Mouse (Mus musculus): ENCODE results near the gene Wdr75. TPM values are rescaled to one million over a fixed set of nuclear protein-coding genes. Genes with fewer than 3 reads are reported as not detected.

Gene Wdr75
- polyA plus RNA-seq, 1 experiment from 2014 or later = 74.4 TPM

DNA sequence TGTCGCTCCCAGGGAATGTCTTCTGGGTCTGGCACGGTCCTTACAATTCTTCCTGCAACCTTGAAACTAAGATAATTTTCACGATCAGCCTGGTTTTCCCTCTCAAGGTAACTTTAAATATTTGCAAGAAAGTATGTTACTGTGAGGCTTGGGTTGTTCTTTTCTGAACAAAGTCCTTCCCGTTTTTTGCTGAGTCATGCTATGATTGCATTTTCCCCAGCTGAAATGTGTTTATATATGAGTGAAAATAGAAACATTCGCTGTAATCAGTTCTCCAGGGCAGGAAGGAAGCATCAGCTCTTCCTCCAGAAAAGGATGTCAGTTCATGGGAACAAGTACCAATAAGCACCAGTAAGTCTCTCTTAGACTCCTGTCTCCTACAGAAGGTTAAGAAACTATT lies 65.4 kb downstream of the Wdr75 start:
- H3K27ac ChIP-seq = no peak overlapping the region
- no peaks in the 10 kb centered on the region for H3K27me3 ChIP-seq
- H3K4me1 ChIP-seq = no peaks in the 10 kb centered on the region
- 68% methylated on average over 5 of the region's 5 CpGs for WGBS
- no peaks in the 10 kb centered on the region for H3K9me3 ChIP-seq
- H3K4me2 ChIP-seq = no peak overlapping the region
- H3K36me3 ChIP-seq (replicated peaks) = no peaks in the 10 kb centered on the region
- no peak overlapping the region for H3K4me3 ChIP-seq (replicated peaks)
- no peak for ATAC-seq (ENCODE audit: low FRiP score)
- H3K9ac ChIP-seq = no peak overlapping the region

DNA sequence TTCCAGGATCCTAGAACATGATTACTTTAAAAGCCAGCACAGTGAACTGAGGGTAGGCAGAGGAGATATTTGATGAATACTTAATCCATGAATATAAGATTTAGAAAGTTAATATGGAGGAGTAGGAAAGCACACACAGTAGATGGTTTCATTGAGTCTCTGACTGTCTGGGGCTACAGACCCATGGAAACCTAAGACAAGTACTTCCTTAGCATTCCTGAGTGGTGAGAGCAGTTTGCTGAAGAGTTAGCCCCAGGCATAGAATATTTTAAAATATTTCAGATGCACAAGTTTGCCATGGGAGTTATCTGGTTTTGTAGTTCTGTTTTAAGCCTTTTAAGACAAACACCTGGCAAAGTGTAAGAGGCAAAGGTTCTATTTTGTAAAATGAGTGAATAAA lies 66.2 kb downstream of the Wdr75 start:
- Histone ChIP-seq H3K36me3 (replicated peaks) (no peaks in the 10 kb centered on the region), H3K4me1 (no peaks in the 10 kb centered on the region), H3K27ac (no peak overlapping the region), H3K9ac (no peak overlapping the region), H3K4me2 (no peak overlapping the region), H3K9me3 (no peaks in the 10 kb centered on the region), H3K27me3 (no peaks in the 10 kb centered on the region), H3K4me3 (replicated peaks) (no peak overlapping the region)
- ATAC-seq (ENCODE audit: low FRiP score) = no peak

DNA sequence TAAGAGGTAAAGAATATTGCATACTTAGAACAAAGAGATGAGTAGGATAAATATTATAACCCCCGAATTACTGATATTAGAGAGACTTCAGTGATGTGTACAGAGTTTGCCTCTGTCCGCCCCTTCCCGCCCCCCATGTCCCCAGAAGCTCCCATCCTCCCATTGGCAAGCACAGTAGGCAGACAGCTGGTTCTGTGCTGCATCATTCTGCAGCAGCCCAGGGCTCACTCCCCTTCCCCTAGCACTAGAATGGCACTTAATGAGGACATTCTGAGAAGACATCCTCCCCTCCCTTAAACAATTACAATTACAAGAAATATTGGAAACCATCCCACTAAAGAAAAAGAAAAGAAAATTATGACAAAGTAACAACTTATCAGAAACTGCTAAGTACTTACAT lies 68.7 kb downstream of the Wdr75 start:
- no peak overlapping the region for H3K4me3 ChIP-seq (replicated peaks)
- H3K27me3 ChIP-seq = no peaks in the 10 kb centered on the region
- no peaks in the 10 kb centered on the region for H3K36me3 ChIP-seq (replicated peaks)
- no peak overlapping the region for H3K27ac ChIP-seq
- no peaks in the 10 kb centered on the region for H3K4me1 ChIP-seq
- 98% methylated on average over 3 of the region's 3 CpGs for WGBS
- H3K9ac ChIP-seq = no peak overlapping the region
- ATAC-seq (ENCODE audit: low FRiP score) = no peak
- H3K4me2 ChIP-seq = no peak overlapping the region
- H3K9me3 ChIP-seq = no peaks in the 10 kb centered on the region

DNA sequence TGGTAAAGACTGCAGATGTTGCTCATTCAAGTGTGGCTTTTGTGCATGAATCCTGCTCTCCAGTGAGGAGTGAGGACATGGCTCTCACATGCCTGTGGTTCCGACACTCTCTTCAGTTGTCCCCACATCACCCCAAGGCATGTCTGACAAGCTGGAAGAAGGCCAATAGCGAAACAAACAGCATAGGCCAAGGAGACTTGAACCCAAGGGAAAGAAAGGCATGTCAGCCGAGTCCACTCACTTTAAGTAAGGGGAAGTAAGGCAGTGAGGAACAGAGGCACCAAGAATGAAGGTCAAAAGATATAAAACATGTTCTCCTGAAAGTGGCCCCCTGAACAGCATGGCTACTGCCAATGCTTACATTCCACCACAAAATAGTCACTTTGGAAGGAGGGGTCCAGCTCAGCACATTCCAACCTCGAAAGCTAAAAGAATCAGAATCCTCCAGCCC lies 69.6 kb downstream of the Wdr75 start:
- Histone ChIP-seq H3K36me3 (replicated peaks) (no peaks in the 10 kb centered on the region), H3K27ac (no peak overlapping the region), H3K4me3 (replicated peaks) (no peak overlapping the region), H3K9me3 (no peaks in the 10 kb centered on the region), H3K4me1 (no peaks in the 10 kb centered on the region), H3K9ac (no peak overlapping the region), H3K27me3 (no peaks in the 10 kb centered on the region), H3K4me2 (no peak overlapping the region)
- ATAC-seq (ENCODE audit: low FRiP score) = no peak
- WGBS = 70% methylated on average over 4 of the region's 4 CpGs

DNA sequence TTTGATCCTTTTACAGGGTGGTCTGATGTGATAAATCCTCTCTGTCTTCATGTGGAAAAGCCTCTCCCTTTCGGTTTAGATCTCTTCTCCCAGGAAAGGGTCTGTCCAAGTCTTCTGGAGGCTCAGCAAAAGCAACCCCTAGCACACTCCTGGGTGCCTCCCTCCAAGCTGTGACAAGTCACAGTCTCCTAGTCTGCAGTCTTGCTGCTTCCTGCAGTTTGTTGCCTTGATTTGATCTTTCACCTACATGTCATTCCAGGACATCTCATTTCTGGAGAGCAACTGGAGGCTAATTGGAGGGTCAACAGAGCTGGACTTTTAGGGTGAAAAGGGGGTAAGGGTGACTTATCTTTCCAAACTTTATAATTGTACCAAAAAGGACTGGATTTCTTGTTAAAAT lies 70.3 kb downstream of the Wdr75 start:
- Histone ChIP-seq H3K4me2 (no peak overlapping the region), H3K9ac (no peak overlapping the region), H3K27me3 (no peaks in the 10 kb centered on the region), H3K36me3 (replicated peaks) (no peaks in the 10 kb centered on the region), H3K27ac (no peak overlapping the region), H3K4me3 (replicated peaks) (no peak overlapping the region), H3K9me3 (no peaks in the 10 kb centered on the region), H3K4me1 (no peaks in the 10 kb centered on the region)
- no peak for ATAC-seq (ENCODE audit: low FRiP score)
- 65% methylated on average over 1 of the region's 1 CpGs for WGBS

DNA sequence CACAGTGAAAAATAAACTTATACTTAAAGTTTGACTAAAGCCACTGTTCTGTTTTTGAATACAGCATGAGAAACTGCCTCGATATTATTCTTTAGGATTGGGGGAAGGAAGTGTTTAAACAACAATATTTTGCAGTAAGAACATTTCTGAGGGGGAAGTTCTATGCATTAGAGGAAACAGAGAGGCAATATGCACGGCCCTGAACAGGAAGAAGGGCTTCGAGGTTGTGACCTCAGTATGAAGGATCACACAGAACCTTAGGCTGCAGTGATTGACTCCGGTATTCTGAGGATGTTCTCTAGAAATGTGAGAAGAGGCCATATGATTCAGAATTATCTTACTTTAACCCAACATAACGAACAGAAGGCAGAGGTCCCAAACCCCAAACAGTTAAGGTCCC lies 70.8 kb downstream of the Wdr75 start:
- H3K4me3 ChIP-seq (replicated peaks) = no peak overlapping the region
- H3K27me3 ChIP-seq = no peaks in the 10 kb centered on the region
- no peak overlapping the region for H3K9ac ChIP-seq
- WGBS = 82% methylated on average over 5 of the region's 5 CpGs
- no peaks in the 10 kb centered on the region for H3K36me3 ChIP-seq (replicated peaks)
- no peaks in the 10 kb centered on the region for H3K9me3 ChIP-seq
- no peaks in the 10 kb centered on the region for H3K4me1 ChIP-seq
- H3K27ac ChIP-seq = no peak overlapping the region
- ATAC-seq (ENCODE audit: low FRiP score) = no peak
- H3K4me2 ChIP-seq = no peak overlapping the region

DNA sequence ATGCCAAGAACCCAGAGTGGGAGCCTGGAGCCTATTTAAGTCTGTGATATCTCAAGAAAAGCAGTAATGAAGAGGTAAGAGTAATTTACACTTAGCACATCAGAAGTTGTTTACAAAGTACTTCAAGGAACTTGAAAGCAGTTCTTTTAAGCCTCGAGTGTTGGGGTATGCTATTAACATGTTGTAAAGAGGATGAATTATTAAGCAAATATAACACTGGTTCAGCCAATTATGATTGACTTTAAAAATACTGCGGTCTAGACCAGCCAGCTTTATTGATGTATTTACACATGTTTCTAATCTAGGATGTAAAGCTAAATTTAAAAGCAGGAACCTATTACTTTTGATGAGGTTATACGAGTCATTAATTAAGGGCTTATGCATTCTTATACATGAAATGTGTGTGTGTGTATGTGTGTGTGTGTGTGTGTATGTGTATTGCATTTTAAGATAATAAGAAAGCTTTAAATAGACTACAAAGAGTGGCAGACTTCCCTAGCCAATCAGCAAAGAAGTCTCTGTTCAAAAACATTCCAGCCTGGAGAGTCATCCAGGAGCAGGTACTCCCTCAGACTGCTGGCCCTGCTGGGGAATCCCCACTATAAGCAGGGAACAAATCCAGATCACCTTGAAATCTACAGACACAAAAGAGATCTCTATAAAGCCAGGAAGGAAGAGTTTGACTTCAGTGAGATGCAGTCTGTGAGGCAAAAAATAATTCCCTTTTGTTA lies 71.5 kb downstream of the Wdr75 start:
- ATAC-seq (ENCODE audit: low FRiP score) = no peak
- no peaks in the 10 kb centered on the region for H3K9me3 ChIP-seq

DNA sequence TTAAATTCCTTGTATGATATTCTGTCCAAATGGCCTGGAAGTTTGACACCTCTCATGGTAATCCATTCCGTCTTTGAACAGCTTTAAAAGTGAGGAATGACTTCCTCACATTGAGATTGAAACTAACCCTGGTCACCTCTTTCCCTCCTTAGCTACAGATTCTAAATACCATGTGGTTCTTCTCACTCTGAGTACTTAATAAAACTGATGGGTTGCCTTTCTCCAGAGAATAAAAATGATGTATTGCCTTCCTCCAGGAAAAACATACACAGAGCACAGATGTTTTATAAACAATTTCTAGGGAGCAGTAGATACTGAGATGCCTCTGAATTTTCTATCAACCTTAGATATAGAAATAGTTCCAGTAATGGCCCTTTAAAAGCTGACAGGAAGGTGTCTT lies 73.1 kb downstream of the Wdr75 start:
- H3K4me3 ChIP-seq (replicated peaks) = no peak overlapping the region

More for the DNA sequence above, 71.5 kb downstream of the Wdr75 start:
- H3K9ac ChIP-seq = no peak overlapping the region
- H3K4me1 ChIP-seq = no peaks in the 10 kb centered on the region
- no peaks in the 10 kb centered on the region for H3K27me3 ChIP-seq
- 77% methylated on average over 3 of the region's 3 CpGs for WGBS
- H3K27ac ChIP-seq = no peak overlapping the region
- H3K4me3 ChIP-seq (replicated peaks) = no peak overlapping the region
- no peak overlapping the region for H3K4me2 ChIP-seq
- H3K36me3 ChIP-seq (replicated peaks) = no peaks in the 10 kb centered on the region

DNA sequence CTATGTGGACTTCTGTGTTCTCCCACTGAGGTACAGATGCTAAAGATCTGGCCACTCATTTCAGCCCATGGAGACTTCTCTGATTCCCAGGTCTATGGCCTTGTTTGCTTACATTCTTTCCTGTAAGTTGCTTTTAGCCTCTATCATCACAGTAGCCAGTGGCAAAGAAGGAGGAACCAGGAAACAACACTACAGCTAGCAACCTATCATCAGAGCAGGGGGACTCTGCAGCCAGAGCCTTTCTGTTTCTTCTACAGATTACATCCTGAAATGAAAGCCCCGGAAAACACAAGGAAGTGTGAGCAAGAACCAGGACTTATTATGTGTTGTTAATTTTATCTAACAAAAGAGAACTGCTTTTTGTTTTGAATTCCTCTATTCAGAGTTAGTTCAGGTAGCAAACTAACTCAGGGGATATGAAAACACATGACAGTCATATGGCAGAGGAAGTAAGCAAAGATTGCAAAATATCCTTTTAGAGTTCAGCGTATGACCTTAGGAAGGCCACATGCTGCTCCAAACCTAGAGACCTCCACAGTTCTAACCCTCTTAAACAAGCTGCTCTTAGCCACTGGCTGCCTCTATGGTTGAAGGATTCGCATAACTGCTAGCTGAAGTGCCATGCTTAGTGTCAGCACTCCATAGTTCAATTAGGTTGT lies 73.6 kb downstream of the Wdr75 start:
- WGBS = 87% methylated on average over 3 of the region's 3 CpGs
- no peak for ATAC-seq (ENCODE audit: low FRiP score)

More for the DNA sequence above, 73.1 kb downstream of the Wdr75 start:
- H3K9me3 ChIP-seq = no peaks in the 10 kb centered on the region
- no peaks in the 10 kb centered on the region for H3K27me3 ChIP-seq
- H3K36me3 ChIP-seq (replicated peaks) = no peaks in the 10 kb centered on the region
- no peaks in the 10 kb centered on the region for H3K4me1 ChIP-seq
- H3K4me2 ChIP-seq = no peak overlapping the region
- no peak overlapping the region for H3K27ac ChIP-seq
- no peak for ATAC-seq (ENCODE audit: low FRiP score)
- no peak overlapping the region for H3K9ac ChIP-seq
- 86% methylated on average over 1 of the region's 1 CpGs for WGBS

More for the DNA sequence above, 73.6 kb downstream of the Wdr75 start:
- no peaks in the 10 kb centered on the region for H3K9me3 ChIP-seq
- H3K36me3 ChIP-seq (replicated peaks) = no peaks in the 10 kb centered on the region
- H3K4me3 ChIP-seq (replicated peaks) = no peak overlapping the region
- no peak overlapping the region for H3K4me2 ChIP-seq
- no peak overlapping the region for H3K27ac ChIP-seq
- no peak overlapping the region for H3K9ac ChIP-seq
- H3K27me3 ChIP-seq = no peaks in the 10 kb centered on the region
- no peaks in the 10 kb centered on the region for H3K4me1 ChIP-seq

Other genes starting within 250 kb of the Wdr75 start
- not detected in 2 replicates for gene Gm5269, start 95.1 kb downstream of the Wdr75 start, polyA plus RNA-seq (2016; fragmentation: Nextera tagmentation; extraction: Ambion mirVana)
- 15.4 and 16.6 TPM in 2 replicates for gene Slc40a1, start 131.4 kb downstream of the Wdr75 start, polyA plus RNA-seq (2016; fragmentation: Nextera tagmentation; extraction: Ambion mirVana)

Measured in forebrain, embryonic 12.5 days (tissue).